Mouse (Mus musculus): ENCODE measurements around the gene Tfdp2. TPM values are rescaled to one million over a fixed set of nuclear protein-coding genes. Genes with fewer than 3 reads are reported as not detected.
A peak's percentile ranks its signal among the peaks of the same experiment; 100 is the strongest.

Tfdp2 gene
- polyA plus RNA-seq, 1 experiment, result 1.9 TPM

- no peaks in the 10 kb centered on the region for H3K9me3 ChIP-seq
- no peak for TF ChIP-seq GATA1 (IDR thresholded peaks at IDR 0.05; ENCODE audit: borderline replicate concordance, low read length)
- no peak for TF ChIP-seq FLI1 (IDR thresholded peaks at IDR 0.05; ENCODE audit: low read length)
- H3K27me3 ChIP-seq (replicated peaks), result no peaks in the 10 kb centered on the region
- H3K36me3 ChIP-seq (replicated peaks; ENCODE audit: low read length), result no peaks in the 10 kb centered on the region
- H3K4me1 ChIP-seq, result peaks cover 19% of the 10 kb centered on the region
- H3K4me3 ChIP-seq (replicated peaks), result no peak overlapping the region
These were observed 58.7 kb downstream of the Tfdp2 start for GRCm38 (mm10) chr9:96254812-96255211.

GRCm38 (mm10) chr9:96258478-96258877, 62.4 kb downstream of the Tfdp2 start:
- peak overlapping the region; percentile 72 for H3K4me3 ChIP-seq (replicated peaks)
- TF ChIP-seq FLI1 (IDR thresholded peaks at IDR 0.05; ENCODE audit: low read length) (no peak), GATA1 (IDR thresholded peaks at IDR 0.05; ENCODE audit: borderline replicate concordance, low read length) (no peak)
- peaks cover 3% of the 10 kb centered on the region for H3K36me3 ChIP-seq (replicated peaks; ENCODE audit: low read length)
- H3K9me3 ChIP-seq, result no peaks in the 10 kb centered on the region
- peaks cover 21% of the 10 kb centered on the region for H3K4me1 ChIP-seq
- H3K27me3 ChIP-seq (replicated peaks), result no peaks in the 10 kb centered on the region

- H3K4me3 ChIP-seq (replicated peaks), result peak overlapping the region; percentile 92
- no peaks in the 10 kb centered on the region for H3K9me3 ChIP-seq
- H3K27me3 ChIP-seq (replicated peaks), result no peaks in the 10 kb centered on the region
- peaks cover 3% of the 10 kb centered on the region for H3K36me3 ChIP-seq (replicated peaks; ENCODE audit: low read length)
- TF ChIP-seq FLI1 (IDR thresholded peaks at IDR 0.05; ENCODE audit: low read length), result no peak
- TF ChIP-seq GATA1 (IDR thresholded peaks at IDR 0.05; ENCODE audit: borderline replicate concordance, low read length), result no peak
- peaks cover 16% of the 10 kb centered on the region for H3K4me1 ChIP-seq
These were observed 63.0 kb downstream of the Tfdp2 start for GRCm38 (mm10) chr9:96259017-96259512.

DNA sequence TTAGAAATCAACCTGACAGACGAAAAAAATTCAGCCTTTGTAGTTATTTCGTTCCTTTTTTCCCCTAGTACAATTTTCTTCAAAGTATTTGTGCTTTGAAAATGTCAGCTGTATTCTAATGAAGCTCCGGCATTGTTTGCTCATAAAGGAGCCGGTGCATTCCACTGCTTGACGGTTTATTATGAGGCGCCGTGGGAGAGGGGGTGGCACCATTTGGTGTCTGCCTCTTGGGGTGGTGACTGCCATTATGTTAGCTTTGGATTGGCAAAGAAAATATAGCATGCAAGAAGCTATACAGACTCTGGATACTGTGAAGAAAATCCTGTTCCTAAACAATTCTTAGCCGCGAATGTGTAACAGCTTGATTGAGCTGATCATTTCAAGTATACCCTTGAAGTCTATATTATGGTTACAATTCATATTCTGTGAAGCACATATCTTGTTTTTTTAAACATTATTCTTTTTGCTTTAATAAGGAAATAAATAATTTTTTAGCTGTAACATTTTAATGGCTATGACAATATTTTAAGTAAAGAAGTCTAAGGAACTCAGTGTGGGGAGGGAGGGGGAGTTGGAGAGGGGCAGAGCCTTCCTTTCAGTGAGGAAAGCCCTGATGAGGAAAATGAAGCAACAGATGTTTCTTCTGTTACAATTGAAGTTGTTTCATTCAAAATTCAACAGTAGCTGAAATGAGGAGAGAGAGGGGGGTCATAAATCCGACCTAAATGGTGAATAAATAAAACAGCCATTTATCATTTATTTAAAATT, 63.9 kb downstream of the Tfdp2 start:
- TF ChIP-seq GATA1 (IDR thresholded peaks at IDR 0.05; ENCODE audit: borderline replicate concordance, low read length) (no peak), FLI1 (IDR thresholded peaks at IDR 0.05; ENCODE audit: low read length) (no peak)
- peak overlapping the region; percentile 92 for H3K4me3 ChIP-seq (replicated peaks)
- H3K4me1 ChIP-seq, result peaks cover 16% of the 10 kb centered on the region
- no peaks in the 10 kb centered on the region for H3K27me3 ChIP-seq (replicated peaks)
- peaks cover 3% of the 10 kb centered on the region for H3K36me3 ChIP-seq (replicated peaks; ENCODE audit: low read length)
- H3K9me3 ChIP-seq, result no peaks in the 10 kb centered on the region

DNA sequence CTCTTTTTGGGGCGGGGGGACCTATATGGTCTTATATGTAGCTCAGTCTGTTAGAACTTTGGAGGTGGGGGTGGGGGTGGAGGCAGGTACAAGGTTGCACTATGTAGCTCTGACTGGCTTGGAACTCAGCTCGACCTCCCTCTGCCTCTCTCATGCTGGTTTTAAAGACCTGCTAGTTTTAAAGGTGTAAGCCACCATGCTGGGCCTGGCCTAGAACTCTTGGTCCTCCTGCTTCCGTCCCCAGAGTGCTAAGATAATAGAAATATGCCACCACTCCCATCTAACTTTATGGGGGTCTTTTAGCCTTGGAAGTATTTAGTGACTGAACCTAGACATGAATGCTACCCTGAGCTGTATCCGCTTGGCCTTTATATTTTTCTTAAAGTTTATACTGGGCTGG, 65.0 kb downstream of the Tfdp2 start:
- peaks cover 16% of the 10 kb centered on the region for H3K4me1 ChIP-seq
- H3K27me3 ChIP-seq (replicated peaks), result no peaks in the 10 kb centered on the region
- peaks cover 3% of the 10 kb centered on the region for H3K36me3 ChIP-seq (replicated peaks; ENCODE audit: low read length)
- no peaks in the 10 kb centered on the region for H3K9me3 ChIP-seq
- no peak for TF ChIP-seq FLI1 (IDR thresholded peaks at IDR 0.05; ENCODE audit: low read length)
- TF ChIP-seq GATA1 (IDR thresholded peaks at IDR 0.05; ENCODE audit: borderline replicate concordance, low read length), result no peak
- H3K4me3 ChIP-seq (replicated peaks), result peak overlapping the region; percentile 31

DNA sequence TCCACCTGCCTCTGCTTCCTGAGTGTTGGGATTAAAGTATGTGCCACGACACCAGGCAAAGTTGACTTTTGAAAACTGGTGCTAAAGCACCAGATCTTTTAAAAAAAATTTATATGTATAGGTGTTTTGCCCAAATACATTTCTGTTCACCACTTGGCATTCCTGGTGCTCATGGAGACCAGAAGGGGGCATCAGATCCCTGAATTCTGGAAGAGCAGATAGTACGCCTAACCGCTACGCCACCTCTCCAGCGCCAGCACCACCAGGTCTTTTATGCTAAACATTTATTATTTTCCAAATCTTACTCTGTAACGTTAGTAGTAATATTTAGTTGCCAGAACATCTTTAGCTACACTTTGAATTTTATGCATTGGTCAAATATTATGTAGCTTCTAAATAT, 65.9 kb downstream of the Tfdp2 start:
- H3K9me3 ChIP-seq, result no peaks in the 10 kb centered on the region
- no peak for TF ChIP-seq GATA1 (IDR thresholded peaks at IDR 0.05; ENCODE audit: borderline replicate concordance, low read length)
- no peaks in the 10 kb centered on the region for H3K27me3 ChIP-seq (replicated peaks)
- no peak overlapping the region for H3K4me3 ChIP-seq (replicated peaks)
- H3K36me3 ChIP-seq (replicated peaks; ENCODE audit: low read length), result peaks cover 3% of the 10 kb centered on the region
- H3K4me1 ChIP-seq, result peaks cover 20% of the 10 kb centered on the region

DNA sequence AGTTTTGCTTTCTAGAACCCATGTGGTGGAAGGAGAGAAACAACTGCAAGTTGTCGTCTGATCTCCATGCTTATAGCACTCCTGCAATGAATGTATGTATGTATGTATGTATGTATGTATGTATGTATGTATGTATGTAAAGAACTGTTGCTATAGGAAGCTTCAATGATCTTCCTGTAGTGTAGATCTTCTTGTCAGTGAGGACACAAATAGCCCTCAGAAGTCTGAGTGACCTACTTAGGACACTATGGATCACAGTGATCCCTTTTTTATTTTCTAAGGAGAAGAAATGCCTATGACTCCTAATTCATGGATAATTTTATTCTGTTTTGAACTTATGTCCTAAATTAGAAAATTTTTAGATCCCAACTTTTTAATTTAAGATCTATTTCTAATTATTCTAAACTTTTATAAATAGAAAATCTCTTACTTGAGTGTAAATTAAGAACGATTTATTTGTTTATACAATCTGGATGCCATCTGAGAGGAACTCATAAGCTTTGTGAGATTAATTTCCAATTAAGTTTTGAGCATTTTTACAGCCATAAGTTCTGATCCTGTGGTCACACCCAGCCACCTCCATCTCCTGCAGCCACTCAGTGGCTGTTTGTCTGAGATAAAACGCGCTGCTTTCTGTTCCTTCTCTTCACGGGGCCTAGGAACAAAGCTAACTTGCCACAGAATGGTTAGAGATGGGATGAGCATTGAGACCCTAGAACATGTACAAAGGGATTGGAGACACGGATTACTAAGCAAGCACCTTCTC, 70.9 kb downstream of the Tfdp2 start:
- H3K9me3 ChIP-seq, result no peaks in the 10 kb centered on the region
- H3K27me3 ChIP-seq (replicated peaks), result no peaks in the 10 kb centered on the region
- H3K4me3 ChIP-seq (replicated peaks), result no peak overlapping the region
- TF ChIP-seq FLI1 (IDR thresholded peaks at IDR 0.05; ENCODE audit: low read length) (no peak), GATA1 (IDR thresholded peaks at IDR 0.05; ENCODE audit: borderline replicate concordance, low read length) (no peak)
- peaks cover 16% of the 10 kb centered on the region for H3K4me1 ChIP-seq
- H3K36me3 ChIP-seq (replicated peaks; ENCODE audit: low read length), result peaks cover 3% of the 10 kb centered on the region

DNA sequence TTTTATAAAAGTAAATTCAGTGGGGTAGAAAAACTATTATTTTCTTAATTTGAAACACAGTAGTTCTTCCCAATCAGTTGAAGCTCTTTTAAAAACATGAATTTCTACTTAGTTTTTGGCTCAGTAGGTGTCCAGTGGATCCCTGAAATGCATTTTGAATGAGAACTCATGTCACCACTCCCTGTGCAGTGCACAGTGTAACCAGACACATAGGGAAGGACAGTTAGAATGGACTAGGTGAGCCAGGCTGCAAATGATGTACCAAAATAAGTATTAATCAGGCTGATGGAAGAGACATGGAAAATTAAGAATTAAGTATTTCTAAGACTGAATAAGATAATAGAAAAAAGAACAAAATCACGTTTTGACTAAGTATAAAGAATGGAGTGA, 71.5 kb downstream of the Tfdp2 start:
- Histone ChIP-seq H3K36me3 (replicated peaks; ENCODE audit: low read length) (peaks cover 3% of the 10 kb centered on the region), H3K4me3 (replicated peaks) (no peak overlapping the region), H3K27me3 (replicated peaks) (no peaks in the 10 kb centered on the region), H3K9me3 (no peaks in the 10 kb centered on the region), H3K4me1 (peaks cover 16% of the 10 kb centered on the region)
- no peak for TF ChIP-seq FLI1 (IDR thresholded peaks at IDR 0.05; ENCODE audit: low read length)
- no peak for TF ChIP-seq GATA1 (IDR thresholded peaks at IDR 0.05; ENCODE audit: borderline replicate concordance, low read length)

- H3K36me3 ChIP-seq (replicated peaks; ENCODE audit: low read length), result peaks cover 5% of the 10 kb centered on the region
- H3K4me3 ChIP-seq (replicated peaks), result no peak overlapping the region
- H3K9me3 ChIP-seq, result no peaks in the 10 kb centered on the region
- peaks cover 18% of the 10 kb centered on the region for H3K4me1 ChIP-seq
- H3K27me3 ChIP-seq (replicated peaks), result no peaks in the 10 kb centered on the region
- TF ChIP-seq GATA1 (IDR thresholded peaks at IDR 0.05; ENCODE audit: borderline replicate concordance, low read length) (no peak), FLI1 (IDR thresholded peaks at IDR 0.05; ENCODE audit: low read length) (no peak)
These were observed 73.7 kb downstream of the Tfdp2 start for GRCm38 (mm10) chr9:96269726-96270125.

DNA sequence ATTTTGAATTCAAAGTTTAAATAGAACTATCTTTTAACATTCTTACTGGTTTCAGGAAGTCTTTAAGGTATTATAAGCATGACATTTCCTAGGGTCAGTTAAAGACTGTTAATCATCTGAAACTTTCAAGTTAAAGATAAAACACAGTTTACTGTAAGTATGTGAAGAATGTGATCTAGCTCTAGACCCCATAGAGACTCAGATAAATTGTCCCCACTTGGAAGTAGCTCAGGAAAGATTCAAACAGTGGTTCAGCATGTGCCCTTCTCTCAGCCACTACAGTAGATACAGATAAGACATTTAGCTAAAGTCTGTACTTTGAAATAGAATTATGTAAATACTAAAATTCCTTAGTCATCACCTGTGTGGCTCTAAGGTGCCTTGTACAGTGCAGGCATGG, 79.5 kb downstream of the Tfdp2 start:
- Histone ChIP-seq H3K36me3 (replicated peaks; ENCODE audit: low read length) (peaks cover 22% of the 10 kb centered on the region), H3K9me3 (no peaks in the 10 kb centered on the region), H3K27me3 (replicated peaks) (no peaks in the 10 kb centered on the region), H3K4me1 (peaks cover 10% of the 10 kb centered on the region), H3K4me3 (replicated peaks) (no peak overlapping the region)
- TF ChIP-seq GATA1 (IDR thresholded peaks at IDR 0.05; ENCODE audit: borderline replicate concordance, low read length) (no peak), FLI1 (IDR thresholded peaks at IDR 0.05; ENCODE audit: low read length) (no peak)
